Mouse (Mus musculus): ENCODE measurements around the gene Pter. TPM values are rescaled to one million over a fixed set of nuclear protein-coding genes. Genes with fewer than 3 reads are reported as not detected.

The Pter gene
- polyA plus RNA-seq (2015; fragmentation: Illumina TruSeq; extraction: RNeasy Lipid Tissue Mini Kit (QIAGEN cat#74804); ENCODE audit: low read depth, low replicate concordance): 2.3 TPM

GRCm38 (mm10) chr2:12923804-12924591, at the start of gene Pter:
Pter (plus strand) TSS chr2:12924041.

DNA sequence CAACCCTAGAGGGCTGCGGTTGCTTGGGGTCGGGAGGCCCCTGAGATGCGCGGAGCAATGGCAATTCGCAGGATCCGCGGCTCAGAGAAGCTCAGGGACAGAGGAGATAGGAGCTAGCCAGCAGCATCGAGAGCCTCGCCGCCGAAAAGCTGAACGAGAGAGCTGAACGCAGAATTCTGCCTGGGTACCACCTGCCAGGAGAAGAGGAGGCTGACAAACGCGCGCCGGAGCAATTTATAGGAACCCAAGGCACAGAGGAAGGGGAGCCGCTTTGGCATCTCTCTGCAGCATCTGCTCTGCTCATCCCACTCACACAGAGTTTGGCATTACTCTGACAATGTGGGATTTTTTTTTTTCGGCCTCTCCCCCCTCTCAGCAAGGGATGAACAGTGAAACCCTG, 87.6 kb downstream of the Pter start, which contains the start of gene C1ql3:
Gene C1ql3, minus strand, starts transcription at position 335 of the 400 bp plus-strand sequence.

Other genes with a start within 250 kb of the Pter start
- gene C1ql3, start 87.8 kb downstream of the Pter start, polyA plus RNA-seq (2015; fragmentation: Illumina TruSeq; extraction: RNeasy Lipid Tissue Mini Kit (QIAGEN cat#74804); ENCODE audit: low read depth, low replicate concordance): 59.3 TPM